Mouse (Mus musculus): ENCODE data around the gene Adarb1.

DNA sequence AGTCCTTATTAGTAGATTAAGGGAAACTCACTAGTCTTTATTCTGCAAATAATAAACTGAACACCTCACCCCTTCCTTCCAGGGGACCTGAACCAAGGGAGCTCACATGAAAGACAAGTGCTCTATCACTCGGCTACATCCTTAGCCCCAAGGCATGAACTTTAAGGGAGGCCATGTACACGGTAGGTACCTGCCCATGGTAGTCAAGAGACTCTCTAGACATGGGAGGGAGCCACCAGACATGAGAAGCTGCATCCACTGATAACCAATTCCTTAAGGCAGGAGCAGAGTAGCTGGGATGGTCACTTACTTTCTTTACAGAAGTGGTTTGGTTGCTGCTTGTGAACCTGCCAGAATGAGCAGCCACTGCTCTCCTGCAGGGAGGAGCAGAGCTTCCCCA lies 118.9 kb downstream of the Adarb1 start:
- TF ChIP-seq POLR2A (IDR thresholded peaks at IDR 0.05; ENCODE audit: insufficient read length, low read depth) (no peak), MYOG (IDR thresholded peaks at IDR 0.05; ENCODE audit: control insufficient read depth in 1 of 3, insufficient read depth in 1 of 3, insufficient read length in 2 of 3, low read depth in 2 of 3) (no peak), REST (IDR thresholded peaks at IDR 0.05; ENCODE audit: insufficient read depth, insufficient read length) (no peak), POLR2AphosphoS2 (IDR thresholded peaks at IDR 0.05; ENCODE audit: insufficient read length, low read depth) (no peak)

All from myocyte (in vitro differentiated cells).